Mouse (Mus musculus) frontal cortex, postnatal 14 days (tissue): ENCODE measurements at regions not wholly inside any gene's neighbourhood (a gene's known extent, or its start where the extent isn't known, plus 50 kb on each side); places are given as distances from the start of the nearest gene placed in this dataset.

Experiments
- DNase-seq, 2 experiments: peaks; one replicate each; pipeline ENCODE4 v3.0.0; 2022; ENCODE audit warnings: low spot score in 2 of 2

- no peak for DNase-seq
These were observed 71.1 kb upstream of the Sfswap start for GRCm38 (mm10) chr5:129429897-129430296.

- DNase-seq: no peak
These were observed 70.7 kb upstream of the Sfswap start for GRCm38 (mm10) chr5:129430330-129430729.

- DNase-seq: no peak
These were observed 51.0 kb upstream of the Sfswap start for GRCm38 (mm10) chr5:129449931-129450573.
